Mouse (Mus musculus) kidney, postnatal 36 days (tissue): Measurements from ENCODE around the gene Snrnp70.

ENCODE experiments used
- DNase-seq, 2 experiments: peaks; one replicate each; pipeline ENCODE4 v3.0.0; 2021 to 2022; ENCODE audit warnings: mixed read lengths in 2 of 2

The Snrnp70 gene

DNA sequence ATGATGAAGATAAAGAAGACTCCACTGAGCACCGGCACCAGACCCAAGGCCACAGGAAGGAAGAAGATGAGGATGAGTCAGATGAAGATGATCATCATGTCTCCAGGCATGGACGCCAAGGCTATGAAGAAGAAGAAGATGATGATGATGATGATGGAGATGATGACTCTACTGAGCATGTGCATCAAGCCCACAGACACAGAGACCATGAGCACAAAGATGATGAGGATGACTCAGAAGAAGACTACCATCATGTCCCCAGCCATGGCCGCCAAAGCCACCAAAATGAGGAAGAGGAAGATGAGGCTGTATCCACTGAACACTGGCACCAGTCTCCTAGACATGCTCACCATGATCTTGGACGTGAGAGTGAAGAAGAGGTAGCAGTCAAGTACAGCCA lies 59.2 kb downstream of the Snrnp70 start:
- no peak for DNase-seq

DNA sequence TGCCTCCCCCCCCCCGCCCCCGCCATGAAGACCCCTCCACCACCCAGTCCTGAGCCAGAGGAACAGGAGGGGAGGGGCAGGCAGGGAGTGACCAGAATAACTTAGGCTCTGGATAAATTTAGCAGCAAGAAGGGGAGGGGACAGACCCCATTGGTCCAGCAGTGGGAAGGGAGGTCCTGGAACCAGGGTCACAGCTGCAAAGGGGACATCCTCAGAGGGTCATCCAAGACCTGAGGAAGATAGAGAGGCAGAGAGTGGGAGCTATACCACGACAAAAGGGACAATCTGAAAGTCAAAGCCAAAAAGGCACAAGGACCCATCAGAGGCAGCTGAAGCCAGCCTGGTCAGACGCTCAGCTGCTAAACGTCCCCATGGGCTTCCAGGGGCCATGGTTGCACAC lies 60.5 kb downstream of the Snrnp70 start, which contains the start of gene Hrc:
Gene Hrc (plus strand): TSS at position 235 of the 400 bp plus-strand sequence.
- DNase-seq, result no peak

DNA sequence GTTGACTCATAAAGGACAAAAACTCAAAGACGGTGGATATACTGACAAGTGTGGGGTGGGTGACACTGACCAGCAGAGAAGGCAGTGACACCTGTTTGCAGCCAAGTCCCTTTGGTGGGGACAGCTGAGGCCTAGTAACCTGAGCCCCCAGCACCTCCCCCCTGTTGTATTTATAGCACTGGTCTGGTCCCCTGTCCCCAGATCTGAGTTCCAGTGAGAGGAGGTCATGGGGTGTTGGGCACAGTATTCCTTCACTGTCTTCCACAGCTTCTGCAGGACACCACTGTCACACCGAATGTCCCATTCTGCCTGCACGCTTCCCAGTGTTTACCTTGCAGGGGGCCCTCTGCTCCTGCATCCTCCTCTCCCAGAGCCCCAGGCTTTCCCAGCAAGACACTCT lies 60.9 kb downstream of the Snrnp70 start:
- no peak for DNase-seq

DNA sequence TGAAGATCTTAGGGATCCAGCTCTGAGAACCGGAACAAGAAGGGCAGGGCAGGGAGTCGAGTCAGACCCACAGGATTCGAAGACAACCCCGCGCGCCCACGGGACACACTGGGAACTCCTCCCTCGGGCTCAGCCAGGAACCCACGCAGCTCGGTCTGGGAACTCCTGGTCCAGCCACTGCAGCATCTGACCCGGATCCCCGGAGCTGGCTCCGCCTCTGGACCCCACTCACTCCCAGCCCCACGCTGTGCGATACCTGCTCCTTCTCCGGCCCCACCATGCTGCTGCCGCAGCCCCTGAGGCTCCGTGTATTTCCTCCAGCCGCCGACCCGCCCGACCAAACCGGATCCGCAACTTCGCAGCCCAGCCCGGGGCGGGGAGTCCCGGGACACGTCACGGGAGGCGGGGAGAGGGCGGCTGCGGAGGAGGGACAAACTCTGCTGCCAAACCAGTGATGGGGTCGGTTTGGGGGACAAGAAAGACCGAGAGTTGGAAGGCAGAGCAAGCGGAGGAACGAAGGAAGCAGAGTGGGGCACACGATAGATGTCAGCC lies 62.0 kb downstream of the Snrnp70 start, which contains the start of gene Trpm4:
Gene Trpm4 (minus strand): TSS at position 350 of the 552 bp plus-strand sequence.
- DNase-seq, result peak; percentile 84 to 93

DNA sequence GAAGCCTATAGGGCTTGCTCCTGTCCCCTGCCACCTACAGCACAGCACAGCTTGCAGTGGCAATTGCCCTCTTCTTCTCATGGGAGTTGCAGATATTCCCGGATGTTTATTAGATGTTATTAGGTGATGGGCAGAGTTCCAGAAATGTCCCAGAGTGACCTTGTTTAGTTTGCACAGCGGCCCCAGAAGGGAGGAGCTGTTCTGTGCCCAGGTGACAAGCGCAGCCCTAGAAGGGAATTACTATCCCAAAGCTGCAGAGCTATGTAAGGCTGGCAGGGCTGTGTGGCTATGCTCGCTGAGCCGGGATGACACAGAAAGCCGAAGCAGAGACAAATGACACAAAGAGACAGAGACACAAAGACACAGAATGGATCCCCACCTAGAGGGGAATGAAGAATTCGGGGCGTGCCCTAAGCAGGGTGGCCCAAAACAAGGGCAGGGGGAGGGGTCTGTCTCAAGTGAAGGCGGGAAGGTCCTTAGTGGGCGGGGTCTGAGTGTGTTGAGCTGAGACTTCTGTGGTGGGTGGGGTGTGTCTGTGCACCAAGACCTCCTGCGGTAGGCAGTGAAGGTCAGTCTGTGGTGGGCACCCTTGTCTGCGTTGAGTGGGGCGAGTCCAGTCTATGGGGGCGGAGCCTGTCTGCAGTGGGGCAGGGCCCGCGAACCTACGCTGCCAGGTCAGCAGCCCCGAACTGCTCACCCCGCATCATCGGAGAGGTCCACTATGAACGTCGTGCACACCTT lies 62.7 kb downstream of the Snrnp70 start:
- DNase-seq, result peak; percentile 60 to 66

DNA sequence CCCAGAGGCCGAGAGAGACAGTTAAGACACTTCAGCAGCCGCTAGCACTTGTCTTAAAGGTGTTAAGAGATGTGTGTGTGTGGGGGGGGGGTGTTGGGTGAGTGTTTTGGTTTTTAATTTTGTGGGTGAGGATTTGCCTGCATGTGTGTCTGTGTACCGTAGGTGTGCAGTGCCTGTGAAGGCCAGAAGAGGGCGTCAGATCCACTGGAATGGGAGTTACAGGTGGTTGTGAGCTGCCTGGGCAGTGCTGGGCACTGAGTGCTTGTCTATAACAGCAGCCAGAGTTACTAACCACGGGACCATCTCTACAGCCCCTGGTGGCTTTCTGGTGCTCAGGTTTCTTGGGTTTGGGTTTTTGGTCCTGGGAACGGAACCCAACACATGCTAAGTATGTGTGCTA lies 64.0 kb downstream of the Snrnp70 start:
- no peak for DNase-seq

DNA sequence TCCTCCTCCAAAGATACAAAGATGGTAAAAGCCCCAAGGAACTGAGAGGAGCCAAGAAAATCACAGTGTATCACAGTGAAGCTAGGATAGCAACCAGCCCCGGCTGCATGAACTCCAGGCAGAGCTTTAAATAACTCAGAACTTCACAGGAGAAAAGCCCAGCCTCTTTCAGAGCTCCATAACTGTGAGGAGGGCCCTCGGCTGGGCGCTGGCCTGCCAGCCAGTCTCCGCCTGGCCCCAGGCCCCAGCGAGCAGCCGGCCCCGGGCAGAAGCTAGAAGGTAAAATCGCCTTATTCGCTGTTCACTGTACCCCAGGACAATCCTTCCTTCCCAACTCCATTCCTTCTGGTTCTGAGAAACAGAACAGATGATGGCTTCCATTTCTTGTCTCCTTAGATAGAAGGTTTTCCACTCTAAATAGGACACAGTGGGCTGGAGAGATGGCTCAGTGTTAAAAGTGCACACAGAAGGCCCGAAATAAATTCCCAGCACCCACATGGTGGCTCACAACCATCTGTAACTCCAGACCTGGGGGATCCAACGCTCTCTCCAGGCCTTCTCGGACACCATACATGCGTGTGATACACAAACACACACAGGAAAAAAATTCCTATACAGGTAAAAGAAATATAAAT lies 66.6 kb downstream of the Snrnp70 start:
- DNase-seq, result no peak
